Mouse (Mus musculus): Measurements from ENCODE around the gene Bicc1. TPM values are rescaled to one million over a fixed set of nuclear protein-coding genes. Genes with fewer than 3 reads are reported as not detected.

Bicc1 gene
- polyA plus RNA-seq, 1 experiment from 2014 or later, result 6.3 TPM

DNA sequence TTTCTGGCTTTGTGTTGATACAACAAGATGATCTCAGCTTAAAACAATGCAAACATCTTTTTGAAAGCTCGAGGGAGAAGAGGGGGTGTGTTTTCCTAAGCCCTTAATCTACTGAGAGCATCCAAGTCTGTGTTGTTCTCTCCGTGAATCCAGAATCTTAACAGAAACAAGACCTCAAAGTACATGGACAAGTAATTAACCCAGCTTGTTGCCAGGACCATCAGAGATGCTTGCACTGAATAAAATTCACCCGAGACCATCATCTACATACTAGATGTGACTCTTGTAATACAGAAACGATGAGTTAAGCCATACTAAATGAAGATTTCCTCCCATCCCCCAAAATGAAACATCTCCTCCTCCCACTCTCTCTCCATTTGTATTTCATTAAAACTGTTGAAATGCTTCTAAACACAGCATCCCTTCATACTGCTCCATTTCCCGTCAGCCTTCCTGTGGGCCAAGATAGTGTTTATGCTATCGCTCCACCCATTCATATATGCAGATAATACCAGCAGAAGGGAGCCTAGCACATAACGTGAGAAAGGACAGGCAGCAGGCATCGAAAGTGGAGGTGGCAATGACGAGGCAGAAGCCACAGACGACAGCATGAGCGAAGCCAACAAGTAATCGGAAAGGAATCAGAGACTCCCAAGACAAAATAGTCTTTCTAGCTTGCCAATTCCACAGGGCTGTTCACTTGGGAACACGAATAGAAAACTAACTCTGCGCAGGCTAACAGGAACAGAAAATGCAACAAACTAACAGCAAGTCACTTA lies 131.2 kb downstream of the Bicc1 start:
- 66% methylated on average over 14 of the region's 14 CpGs for WGBS
- no peak overlapping the region for H3K9ac ChIP-seq
- H3K4me2 ChIP-seq, result no peak overlapping the region
- H3K9me3 ChIP-seq, result no peaks in the 10 kb centered on the region
- H3K36me3 ChIP-seq (replicated peaks), result no peaks in the 10 kb centered on the region
- no peaks in the 10 kb centered on the region for H3K27me3 ChIP-seq (replicated peaks)
- no peak overlapping the region for H3K27ac ChIP-seq
- 0 out of 2 replicates have a peak, but pooled peaks cover 6% of the 10 kb centered on the region for H3K4me1 ChIP-seq
- ATAC-seq (replicated peaks), result no peak
- no peak overlapping the region for H3K4me3 ChIP-seq

DNA sequence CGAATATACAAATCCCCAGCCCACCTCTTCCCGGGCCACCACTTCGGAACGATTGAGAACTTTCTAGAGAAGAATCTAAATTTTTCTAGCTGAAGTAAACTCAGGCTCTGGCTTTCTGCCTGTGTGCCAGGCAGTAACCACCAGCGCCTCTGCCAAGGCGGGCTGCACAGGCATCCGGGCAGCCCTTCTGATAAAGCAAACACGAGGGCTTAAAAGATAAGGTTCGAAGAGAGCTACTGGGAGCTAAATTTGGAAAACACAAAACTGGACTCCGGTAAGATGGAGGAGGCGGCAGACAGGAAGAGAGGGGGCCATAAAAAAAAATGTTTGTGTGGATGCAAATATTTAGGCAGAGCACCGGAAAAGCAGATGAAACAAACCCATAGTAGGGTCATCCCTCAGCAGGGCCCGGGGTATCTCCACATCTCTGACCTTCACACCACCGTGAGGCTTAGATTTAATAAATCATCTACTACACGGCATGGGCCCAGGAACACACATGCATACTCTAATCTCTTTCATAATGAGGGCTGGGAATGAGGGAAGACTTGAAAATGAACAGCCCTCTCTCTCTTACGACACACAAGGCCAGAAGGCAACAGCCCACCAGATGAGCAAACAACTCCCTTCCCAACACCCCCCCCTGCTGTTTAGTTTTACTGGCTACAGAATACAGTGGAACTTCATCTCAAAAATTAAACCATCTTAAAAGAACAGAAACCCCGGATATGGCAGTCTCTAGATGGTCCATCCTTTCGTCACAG lies 134.2 kb downstream of the Bicc1 start:
- WGBS, result 88% methylated on average over 18 of the region's 18 CpGs
- H3K36me3 ChIP-seq (replicated peaks), result no peaks in the 10 kb centered on the region
- no peak overlapping the region for H3K27ac ChIP-seq

DNA sequence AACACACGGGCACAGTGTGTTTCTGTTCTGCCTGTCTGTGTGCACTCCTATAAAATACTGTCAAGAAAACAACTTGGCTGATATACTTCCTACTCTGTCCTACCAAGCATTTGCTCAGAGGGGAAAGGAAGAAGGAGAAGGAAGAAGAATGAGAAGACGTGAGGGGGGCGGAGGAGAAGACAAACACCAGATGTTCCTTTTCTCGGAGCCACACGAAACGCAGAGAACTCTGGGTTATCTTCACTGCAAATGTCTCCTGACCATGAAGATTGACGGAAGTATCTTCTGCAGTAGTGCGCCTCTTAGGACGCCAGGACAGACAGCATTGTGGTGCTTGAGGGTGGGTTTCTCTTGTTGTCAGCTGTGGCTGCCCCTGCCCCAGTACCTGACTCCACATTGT lies 134.8 kb downstream of the Bicc1 start:
- H3K27me3 ChIP-seq (replicated peaks), result no peaks in the 10 kb centered on the region
- H3K36me3 ChIP-seq (replicated peaks), result no peaks in the 10 kb centered on the region
- no peak overlapping the region for H3K4me3 ChIP-seq
- no peak overlapping the region for H3K27ac ChIP-seq
- 0 out of 2 replicates have a peak, but pooled peaks cover 6% of the 10 kb centered on the region for H3K4me1 ChIP-seq
- no peak overlapping the region for H3K9ac ChIP-seq
- no peak for ATAC-seq (replicated peaks)
- 87% methylated on average over 9 of the region's 9 CpGs for WGBS
- H3K9me3 ChIP-seq, result no peaks in the 10 kb centered on the region
- H3K4me2 ChIP-seq, result no peak overlapping the region

More for the DNA sequence above, 134.2 kb downstream of the Bicc1 start:
- H3K9me3 ChIP-seq, result no peaks in the 10 kb centered on the region
- H3K27me3 ChIP-seq (replicated peaks), result no peaks in the 10 kb centered on the region
- H3K4me1 ChIP-seq, result 0 out of 2 replicates have a peak, but pooled peaks cover 6% of the 10 kb centered on the region
- ATAC-seq (replicated peaks), result no peak
- H3K4me2 ChIP-seq, result no peak overlapping the region
- no peak overlapping the region for H3K4me3 ChIP-seq
- no peak overlapping the region for H3K9ac ChIP-seq

DNA sequence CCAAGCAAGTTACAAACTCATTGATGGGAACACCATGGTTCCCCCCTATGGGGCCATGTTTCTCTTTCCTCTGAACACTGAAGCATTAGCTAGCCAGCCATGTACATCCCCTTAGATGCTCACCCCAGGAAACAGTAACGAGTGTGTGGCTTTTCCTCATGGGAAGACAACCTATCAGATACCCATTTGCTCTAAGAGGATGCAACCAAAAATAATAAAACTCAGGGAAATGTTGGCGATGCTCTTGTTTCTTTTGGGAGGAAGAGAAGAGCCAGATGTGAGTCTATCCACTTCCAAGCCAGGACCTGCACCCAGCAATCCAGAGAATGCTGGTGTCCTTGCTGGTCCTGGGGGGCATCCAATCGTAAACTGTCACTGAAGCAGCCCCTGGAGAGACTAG lies 136.0 kb downstream of the Bicc1 start:
- no peak overlapping the region for H3K27ac ChIP-seq
- H3K27me3 ChIP-seq (replicated peaks), result no peaks in the 10 kb centered on the region
- no peak overlapping the region for H3K4me2 ChIP-seq
- H3K36me3 ChIP-seq (replicated peaks), result no peaks in the 10 kb centered on the region
- H3K9ac ChIP-seq, result no peak overlapping the region
- 0 out of 2 replicates have a peak, but pooled peaks cover 5% of the 10 kb centered on the region for H3K4me1 ChIP-seq
- no peaks in the 10 kb centered on the region for H3K9me3 ChIP-seq
- WGBS, result 89% methylated on average over 3 of the region's 3 CpGs
- ATAC-seq (replicated peaks), result no peak
- H3K4me3 ChIP-seq, result no peak overlapping the region

DNA sequence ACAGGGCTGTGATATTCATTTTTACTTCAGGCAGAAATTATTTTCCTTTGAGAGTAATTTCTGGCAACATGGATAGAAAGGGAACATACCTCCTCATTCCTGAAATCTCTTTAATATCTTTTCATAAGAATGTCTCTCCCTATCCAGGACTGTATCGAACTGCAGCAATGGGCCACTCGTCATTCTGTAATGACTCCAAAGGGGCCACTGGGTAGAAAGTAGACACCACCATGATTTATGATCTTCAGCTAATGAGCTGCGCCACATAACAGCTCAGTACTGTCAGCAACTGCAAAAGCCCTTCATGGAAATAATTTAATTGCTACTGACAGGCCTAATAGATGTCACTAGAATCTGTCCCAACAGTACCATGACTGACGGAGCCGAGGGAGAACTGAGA lies 139.0 kb downstream of the Bicc1 start:
- H3K27me3 ChIP-seq (replicated peaks), result no peaks in the 10 kb centered on the region
- H3K9me3 ChIP-seq, result no peaks in the 10 kb centered on the region
- 80% methylated on average over 5 of the region's 5 CpGs for WGBS
- H3K36me3 ChIP-seq (replicated peaks), result no peaks in the 10 kb centered on the region
- H3K4me3 ChIP-seq, result no peak overlapping the region
- no peak for ATAC-seq (replicated peaks)
- H3K4me2 ChIP-seq, result no peak overlapping the region
- no peak overlapping the region for H3K9ac ChIP-seq
- no peak overlapping the region for H3K27ac ChIP-seq
- H3K4me1 ChIP-seq, result no peaks in the 10 kb centered on the region

DNA sequence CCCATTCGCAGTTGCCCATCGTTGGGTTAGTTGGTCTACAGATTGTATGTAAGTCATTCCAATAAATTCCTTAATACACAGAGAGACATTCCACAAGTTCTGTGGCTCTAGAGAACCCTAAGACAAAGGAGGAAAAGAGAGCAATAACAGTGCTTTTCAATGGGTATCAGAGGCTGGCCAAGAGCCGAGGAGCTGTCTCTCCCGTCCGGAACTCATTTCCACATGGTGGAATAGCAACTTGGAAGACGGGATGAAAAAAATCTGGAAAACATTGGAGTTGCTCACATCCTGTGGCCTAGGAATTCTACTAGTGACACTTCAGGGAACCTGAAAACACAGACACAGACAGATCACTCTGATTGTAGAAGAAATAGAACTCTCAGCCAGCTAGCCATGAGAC lies 139.7 kb downstream of the Bicc1 start:
- Histone ChIP-seq H3K27ac (no peak overlapping the region), H3K4me1 (no peaks in the 10 kb centered on the region), H3K4me3 (no peak overlapping the region), H3K9ac (no peak overlapping the region), H3K36me3 (replicated peaks) (no peaks in the 10 kb centered on the region), H3K4me2 (no peak overlapping the region), H3K27me3 (replicated peaks) (no peaks in the 10 kb centered on the region), H3K9me3 (no peaks in the 10 kb centered on the region)
- ATAC-seq (replicated peaks), result no peak
- WGBS, result 97% methylated on average over 6 of the region's 6 CpGs

DNA sequence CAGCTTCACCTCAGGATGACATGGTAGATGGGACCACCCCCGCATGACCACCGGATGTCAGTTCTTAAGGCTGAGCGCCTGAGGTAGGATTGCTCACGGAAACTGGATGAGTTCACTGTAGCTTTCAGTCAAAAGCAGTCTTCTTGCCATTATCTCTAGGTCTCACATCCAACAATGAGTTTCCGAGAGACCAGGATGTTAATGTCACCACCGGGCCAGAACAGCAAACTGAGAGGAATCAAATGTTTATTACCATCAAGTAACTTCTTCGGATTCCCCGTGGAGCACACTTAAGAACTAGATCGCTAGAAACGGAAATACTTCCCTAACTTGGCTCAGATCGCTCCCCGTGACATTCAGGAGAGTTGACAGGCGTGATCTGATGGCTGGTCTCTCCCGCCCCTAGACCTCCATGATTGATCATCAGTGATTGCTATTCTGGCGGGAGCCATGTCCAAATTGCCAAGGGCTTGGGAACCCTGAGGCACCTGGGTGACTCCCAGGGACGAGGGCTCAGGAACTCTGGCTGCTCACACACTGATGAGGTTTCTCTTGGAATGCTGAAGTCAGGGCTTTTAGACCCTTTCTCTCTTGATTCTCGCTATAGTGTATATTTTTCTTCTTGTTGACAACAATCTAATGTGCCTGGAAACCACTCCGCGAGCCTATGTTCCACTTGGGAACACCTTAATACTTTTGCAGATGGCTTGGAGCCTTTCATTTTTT lies 149.6 kb downstream of the Bicc1 start:
- 90% methylated on average over 19 of the region's 19 CpGs for WGBS

DNA sequence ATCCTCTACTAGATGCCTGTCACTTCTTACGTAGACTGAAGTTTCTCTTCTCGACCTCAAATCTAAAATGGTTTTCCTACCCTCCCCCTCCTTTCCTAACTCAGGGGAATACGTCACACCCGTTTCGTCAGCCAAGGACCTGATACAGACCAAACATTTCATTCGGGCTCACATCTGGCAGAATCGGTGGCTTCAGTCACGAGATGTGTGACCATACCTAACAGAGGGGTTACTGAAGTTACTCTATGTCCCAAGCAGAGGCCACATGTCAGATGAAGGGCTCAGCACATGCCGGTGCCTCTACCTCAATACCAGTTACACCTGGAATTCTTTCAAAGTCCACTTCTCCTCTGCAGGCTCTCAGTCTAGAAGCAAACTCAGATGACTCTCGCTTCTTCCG lies 150.8 kb downstream of the Bicc1 start:
- ATAC-seq (replicated peaks), result no peak
- Histone ChIP-seq H3K4me2 (no peak overlapping the region), H3K9me3 (no peaks in the 10 kb centered on the region), H3K4me1 (0 out of 2 replicates have a peak, but pooled peaks cover 5% of the 10 kb centered on the region), H3K27ac (no peak overlapping the region), H3K36me3 (replicated peaks) (no peaks in the 10 kb centered on the region), H3K4me3 (no peak overlapping the region), H3K27me3 (replicated peaks) (no peaks in the 10 kb centered on the region), H3K9ac (no peak overlapping the region)
- whole genome bisulfite sequencing, result 94% methylated on average over 11 of the region's 11 CpGs

More for the DNA sequence above, 149.6 kb downstream of the Bicc1 start:
- Histone ChIP-seq H3K36me3 (replicated peaks) (no peaks in the 10 kb centered on the region), H3K4me2 (no peak overlapping the region), H3K9me3 (no peaks in the 10 kb centered on the region), H3K9ac (no peak overlapping the region), H3K4me3 (no peak overlapping the region), H3K4me1 (0 out of 2 replicates have a peak, but pooled peaks cover 5% of the 10 kb centered on the region), H3K27ac (no peak overlapping the region), H3K27me3 (replicated peaks) (no peaks in the 10 kb centered on the region)
- no peak for ATAC-seq (replicated peaks)

DNA sequence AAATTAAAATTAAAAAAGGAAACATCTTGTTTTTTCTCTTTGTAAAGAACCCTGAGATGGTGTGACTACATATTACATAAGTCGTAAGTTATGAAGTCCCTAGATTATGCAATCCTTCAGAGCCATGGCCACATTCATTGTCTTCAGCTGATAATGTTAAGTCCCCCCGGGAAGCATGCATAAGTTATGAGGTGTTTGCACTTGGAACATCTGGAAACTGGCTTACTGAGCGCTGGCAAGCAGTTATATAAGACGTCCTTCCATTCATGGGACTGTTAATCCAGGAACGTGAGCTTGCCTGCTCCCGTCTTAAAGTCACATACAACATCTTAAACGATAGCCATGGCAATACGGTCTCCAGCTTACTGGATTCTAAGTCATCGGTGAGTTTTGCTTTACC lies 151.5 kb downstream of the Bicc1 start:
- no peak overlapping the region for H3K4me3 ChIP-seq
- no peak for ATAC-seq (replicated peaks)
- H3K27me3 ChIP-seq (replicated peaks), result no peaks in the 10 kb centered on the region
- WGBS, result 57% methylated on average over 9 of the region's 9 CpGs
- 0 out of 2 replicates have a peak, but pooled peaks cover 5% of the 10 kb centered on the region for H3K4me1 ChIP-seq
- H3K27ac ChIP-seq, result no peak overlapping the region
- H3K36me3 ChIP-seq (replicated peaks), result no peaks in the 10 kb centered on the region
- H3K9me3 ChIP-seq, result no peaks in the 10 kb centered on the region
- H3K4me2 ChIP-seq, result no peak overlapping the region
- no peak overlapping the region for H3K9ac ChIP-seq

DNA sequence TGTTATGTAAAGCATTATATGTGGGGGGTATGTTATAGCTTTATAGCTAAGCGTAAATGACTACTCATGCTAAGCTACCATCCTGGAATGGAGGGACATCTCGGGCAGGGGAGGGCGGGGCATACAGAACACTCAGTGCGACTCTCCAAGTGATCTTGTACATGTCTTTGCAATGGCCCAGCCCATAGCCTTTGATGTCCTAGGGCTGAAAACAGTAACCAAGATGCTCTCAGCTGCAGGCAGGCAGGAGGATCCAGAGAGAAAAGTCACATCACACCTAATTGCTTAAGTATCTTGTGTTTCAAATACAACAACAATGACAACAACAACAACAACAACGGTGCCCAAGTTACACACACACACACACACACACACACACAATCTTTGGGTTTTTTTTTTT lies 152.0 kb downstream of the Bicc1 start:
- WGBS, result 90% methylated on average over 5 of the region's 5 CpGs
- Histone ChIP-seq H3K27ac (no peak overlapping the region), H3K36me3 (replicated peaks) (no peaks in the 10 kb centered on the region), H3K4me1 (0 out of 2 replicates have a peak, but pooled peaks cover 5% of the 10 kb centered on the region), H3K4me2 (no peak overlapping the region), H3K9ac (no peak overlapping the region), H3K9me3 (no peaks in the 10 kb centered on the region), H3K4me3 (no peak overlapping the region), H3K27me3 (replicated peaks) (no peaks in the 10 kb centered on the region)
- ATAC-seq (replicated peaks), result no peak

DNA sequence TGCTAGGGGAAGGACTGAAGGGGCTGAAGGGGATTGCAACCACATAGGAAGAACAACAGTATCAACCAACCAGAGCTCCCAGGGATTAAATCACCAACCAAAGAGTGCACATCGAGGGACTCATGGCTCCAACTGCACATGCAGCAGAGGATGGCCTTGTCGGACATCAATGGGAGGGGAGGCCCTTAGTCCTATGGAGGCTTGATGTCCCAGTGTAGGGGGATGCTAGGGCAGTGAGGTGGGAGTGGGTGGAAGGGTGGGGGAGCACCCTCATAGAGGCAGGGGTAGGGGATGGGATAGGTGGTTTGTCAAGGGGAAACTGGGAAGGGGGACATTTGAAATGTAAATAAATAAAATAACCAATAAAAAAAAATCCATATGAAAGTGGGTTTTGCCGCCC lies 152.5 kb downstream of the Bicc1 start:
- Histone ChIP-seq H3K4me2 (no peak overlapping the region), H3K4me3 (no peak overlapping the region), H3K27me3 (replicated peaks) (no peaks in the 10 kb centered on the region), H3K9me3 (no peaks in the 10 kb centered on the region), H3K27ac (no peak overlapping the region), H3K36me3 (replicated peaks) (no peaks in the 10 kb centered on the region), H3K4me1 (0 out of 2 replicates have a peak, but pooled peaks cover 5% of the 10 kb centered on the region), H3K9ac (no peak overlapping the region)
- no peak for ATAC-seq (replicated peaks)
- 84% methylated on average over 3 of the region's 3 CpGs for WGBS

DNA sequence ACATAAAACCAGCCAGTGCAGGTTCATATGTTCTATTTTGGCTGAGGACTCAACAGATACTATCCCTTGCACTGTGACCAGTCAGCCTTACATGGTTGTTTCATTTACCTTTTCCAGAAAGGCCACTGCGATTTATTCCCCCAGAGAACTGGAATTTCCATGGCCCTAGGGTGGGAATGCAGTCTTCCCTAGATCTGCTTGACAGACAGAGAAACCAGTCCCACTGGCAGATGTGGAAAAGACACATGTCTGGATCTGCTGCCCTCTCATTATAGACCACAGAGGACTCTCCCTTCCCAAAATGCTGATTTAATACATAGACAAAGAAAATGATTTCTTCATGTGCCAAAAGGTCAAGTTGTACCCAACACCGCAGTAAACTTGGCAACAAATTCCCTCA lies 156.6 kb downstream of the Bicc1 start:
- H3K9me3 ChIP-seq, result no peaks in the 10 kb centered on the region
- H3K4me1 ChIP-seq, result no peaks in the 10 kb centered on the region

More for the DNA sequence above, 156.6 kb downstream of the Bicc1 start:
- Histone ChIP-seq H3K9ac (no peak overlapping the region), H3K4me2 (no peak overlapping the region), H3K36me3 (replicated peaks) (no peaks in the 10 kb centered on the region), H3K4me3 (no peak overlapping the region), H3K27ac (no peak overlapping the region), H3K27me3 (replicated peaks) (no peaks in the 10 kb centered on the region)
- WGBS, result 90% methylated on average over 2 of the region's 2 CpGs
- ATAC-seq (replicated peaks), result no peak
